Mouse (Mus musculus): ENCODE measurements around the gene Olfr1484. TPM values are rescaled to one million over a fixed set of nuclear protein-coding genes. Genes with fewer than 3 reads are reported as not detected.
"Not testable (repeated sequence)": the region's sequence is repeated elsewhere in the genome, so short reads cannot be mapped to it uniquely, and the experiment has no call there.

Olfr1484 gene
- polyA plus RNA-seq (2014; fragmentation: Nextera tagmentation; extraction: Ambion mirVana), result not detected in 2 replicates

DNA sequence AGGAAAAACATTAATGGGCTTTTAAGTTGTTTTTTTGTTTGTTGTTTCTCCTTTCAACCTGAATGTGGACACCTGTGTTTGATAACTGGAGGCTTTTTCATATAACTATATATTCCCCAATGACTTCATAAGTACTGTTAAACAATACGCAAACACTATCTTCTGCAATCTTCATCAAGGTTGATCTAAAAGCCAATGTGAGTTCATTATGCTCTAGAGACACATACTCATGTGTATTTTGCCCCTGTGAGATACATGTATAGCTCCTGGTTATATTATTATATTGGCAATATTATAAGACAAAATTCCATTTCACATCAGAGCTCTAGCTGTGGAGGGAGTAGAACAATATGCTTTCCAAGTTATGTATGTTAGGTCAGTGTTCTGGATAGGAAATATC, at the start of gene Olfr1484:
Olfr1484 (plus strand) TSS at position 301 of the 400 bp plus-strand sequence.
- H3K27me3 ChIP-seq (ENCODE audit: control insufficient read depth, insufficient read depth, low read length), result no peaks in the 10 kb centered on the region
- H3K36me3 ChIP-seq (ENCODE audit: control insufficient read depth, insufficient read depth, low read length), result no peaks in the 10 kb centered on the region
- no peak within 1 kb of the TSS for H3K4me2 ChIP-seq (replicated peaks; ENCODE audit: low read depth, low read length)
- WGBS, result 93% methylated on average over 1 of the region's 1 CpGs
- H3K9ac ChIP-seq (ENCODE audit: low read depth, low read length), result no peak within 1 kb of the TSS
- no peak within 1 kb of the TSS for H3K27ac ChIP-seq (ENCODE audit: low read depth, low read length)
- H3K4me1 ChIP-seq (ENCODE audit: control insufficient read depth, insufficient read depth, low read length), result no peaks in the 10 kb centered on the region
- H3K9me3 ChIP-seq (ENCODE audit: control insufficient read depth, low read length), result no peaks in the 10 kb centered on the region
- H3K4me3 ChIP-seq (ENCODE audit: low read length), result no peak within 1 kb of the TSS
- no peak for ATAC-seq (ENCODE audit: low FRiP score, low TSS enrichment)

DNA sequence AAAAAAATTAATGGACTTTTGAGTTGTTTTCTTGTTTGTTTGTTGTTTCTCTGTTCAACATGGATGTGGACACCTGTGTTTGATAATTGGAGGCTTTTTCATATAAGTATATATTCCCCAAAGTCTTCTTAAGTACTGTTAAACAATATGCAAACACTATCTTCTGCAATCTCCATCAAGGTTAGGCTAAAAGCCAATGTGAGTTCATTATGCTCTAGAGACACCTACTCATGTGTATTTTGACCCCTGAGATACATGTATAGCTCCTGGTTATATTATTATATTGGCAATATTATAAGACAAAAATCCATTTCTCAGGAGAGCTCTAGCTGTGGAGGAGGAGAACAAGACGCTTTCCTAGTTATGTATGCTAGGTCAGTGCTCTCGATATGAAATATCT, 33.8 kb downstream of the Olfr1484 start, which contains the start of gene Olfr1487:
Olfr1487 (plus strand) TSS at position 301 of the 400 bp plus-strand sequence.
- H3K9ac ChIP-seq (ENCODE audit: low read depth, low read length); H3K27me3 ChIP-seq (ENCODE audit: control insufficient read depth, insufficient read depth, low read length); H3K9me3 ChIP-seq (ENCODE audit: control insufficient read depth, low read length); H3K36me3 ChIP-seq (ENCODE audit: control insufficient read depth, insufficient read depth, low read length); ATAC-seq (ENCODE audit: low FRiP score, low TSS enrichment); H3K27ac ChIP-seq (ENCODE audit: low read depth, low read length); H3K4me2 ChIP-seq (replicated peaks; ENCODE audit: low read depth, low read length); H3K4me1 ChIP-seq (ENCODE audit: control insufficient read depth, insufficient read depth, low read length); H3K4me3 ChIP-seq (ENCODE audit: low read length): not testable (repeated sequence)
- 95% methylated on average over 2 of the region's 2 CpGs for WGBS

DNA sequence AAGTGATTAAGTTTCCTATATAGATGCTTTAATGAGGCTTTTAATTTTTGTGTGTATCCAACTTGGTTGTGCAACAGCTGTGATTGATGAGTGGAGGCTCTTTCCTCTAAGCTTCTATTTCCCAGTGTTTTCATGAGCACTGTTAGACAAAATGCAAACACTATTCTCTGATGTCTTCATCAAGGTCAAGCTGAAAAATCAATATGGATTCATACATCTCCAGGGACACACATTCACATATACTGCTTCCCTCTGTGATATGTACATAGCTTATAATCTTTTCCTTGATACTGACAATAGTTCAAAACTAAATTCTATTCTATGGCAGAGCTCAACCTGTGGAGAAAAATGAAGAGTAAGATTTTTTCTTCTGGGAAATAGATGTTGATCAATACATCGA, 48.0 kb downstream of the Olfr1484 start, which contains the start of gene Olfr1489:
Olfr1489 (plus strand) TSS at position 301 of the 400 bp plus-strand sequence.
- Histone ChIP-seq H3K4me3 (ENCODE audit: low read length) (no peak within 1 kb of the TSS), H3K9me3 (ENCODE audit: control insufficient read depth, low read length) (peaks cover 4% of the 10 kb centered on the region; the same call in 1 of the 2 replicates), H3K4me1 (ENCODE audit: control insufficient read depth, insufficient read depth, low read length) (no peaks in the 10 kb centered on the region), H3K9ac (ENCODE audit: low read depth, low read length) (no peak within 1 kb of the TSS), H3K27ac (ENCODE audit: low read depth, low read length) (no peak within 1 kb of the TSS), H3K36me3 (ENCODE audit: control insufficient read depth, insufficient read depth, low read length) (no peaks in the 10 kb centered on the region), H3K27me3 (ENCODE audit: control insufficient read depth, insufficient read depth, low read length) (no peaks in the 10 kb centered on the region), H3K4me2 (replicated peaks; ENCODE audit: low read depth, low read length) (no peak within 1 kb of the TSS)
- 83% methylated on average over 1 of the region's 1 CpGs for WGBS
- ATAC-seq (ENCODE audit: low FRiP score, low TSS enrichment), result no peak

Small RNA genes within 50 kb of the gene (microRNA-seq; reads per million reads assigned to microRNA genes)
- not detected for gene Gm22323
- not detected for gene Gm23931

Other genes starting within 250 kb of the Olfr1484 start
- gene Olfr1466, start 244.6 kb upstream of the Olfr1484 start, polyA plus RNA-seq (2014; fragmentation: Nextera tagmentation; extraction: Ambion mirVana), result not detected in 2 replicates
- gene Olfr1467, start 221.3 kb upstream of the Olfr1484 start, polyA plus RNA-seq (2014; fragmentation: Nextera tagmentation; extraction: Ambion mirVana), result not detected in 2 replicates
- not detected in 2 replicates for gene Olfr1469, start 175.7 kb upstream of the Olfr1484 start, polyA plus RNA-seq (2014; fragmentation: Nextera tagmentation; extraction: Ambion mirVana)
- not detected in 2 replicates for gene Olfr1471, start 140.1 kb upstream of the Olfr1484 start, polyA plus RNA-seq (2014; fragmentation: Nextera tagmentation; extraction: Ambion mirVana)
- not detected in 2 replicates for gene Olfr1472, start 127.4 kb upstream of the Olfr1484 start, polyA plus RNA-seq (2014; fragmentation: Nextera tagmentation; extraction: Ambion mirVana)
- gene Olfr1474, start 113.9 kb upstream of the Olfr1484 start, polyA plus RNA-seq (2014; fragmentation: Nextera tagmentation; extraction: Ambion mirVana), result not detected in 2 replicates
- gene Olfr1475, start 103.3 kb upstream of the Olfr1484 start, polyA plus RNA-seq (2014; fragmentation: Nextera tagmentation; extraction: Ambion mirVana), result not detected in 2 replicates
- not detected in 2 replicates for gene Olfr1477, start 83.0 kb upstream of the Olfr1484 start, polyA plus RNA-seq (2014; fragmentation: Nextera tagmentation; extraction: Ambion mirVana)
- not detected in 2 replicates for gene Olfr1480, start 55.6 kb upstream of the Olfr1484 start, polyA plus RNA-seq (2014; fragmentation: Nextera tagmentation; extraction: Ambion mirVana)
- gene Olfr1487, start 33.9 kb downstream of the Olfr1484 start, polyA plus RNA-seq (2014; fragmentation: Nextera tagmentation; extraction: Ambion mirVana), result not detected in 2 replicates
- gene Olfr1489, start 48.1 kb downstream of the Olfr1484 start, polyA plus RNA-seq (2014; fragmentation: Nextera tagmentation; extraction: Ambion mirVana), result not detected in 2 replicates
- gene Olfr1490, start 67.6 kb downstream of the Olfr1484 start, polyA plus RNA-seq (2014; fragmentation: Nextera tagmentation; extraction: Ambion mirVana), result not detected in 2 replicates
- gene Olfr1491, start 113.8 kb downstream of the Olfr1484 start, polyA plus RNA-seq (2014; fragmentation: Nextera tagmentation; extraction: Ambion mirVana), result not detected in 2 replicates
- gene Olfr1493-ps1, start 139.8 kb downstream of the Olfr1484 start, polyA plus RNA-seq (2014; fragmentation: Nextera tagmentation; extraction: Ambion mirVana), result not detected in 2 replicates
- not detected in 2 replicates for gene Olfr1494, start 156.2 kb downstream of the Olfr1484 start, polyA plus RNA-seq (2014; fragmentation: Nextera tagmentation; extraction: Ambion mirVana)
- gene Olfr1495, start 181.1 kb downstream of the Olfr1484 start, polyA plus RNA-seq (2014; fragmentation: Nextera tagmentation; extraction: Ambion mirVana), result not detected in 2 replicates
- not detected in 2 replicates for gene Olfr1496, start 194.4 kb downstream of the Olfr1484 start, polyA plus RNA-seq (2014; fragmentation: Nextera tagmentation; extraction: Ambion mirVana)
- not detected in 2 replicates for gene Olfr1497, start 214.7 kb downstream of the Olfr1484 start, polyA plus RNA-seq (2014; fragmentation: Nextera tagmentation; extraction: Ambion mirVana)
- gene Olfr1499, start 235.9 kb downstream of the Olfr1484 start, polyA plus RNA-seq (2014; fragmentation: Nextera tagmentation; extraction: Ambion mirVana), result not detected in 2 replicates
- gene Olfr1500, start 247.0 kb downstream of the Olfr1484 start, polyA plus RNA-seq (2014; fragmentation: Nextera tagmentation; extraction: Ambion mirVana), result not detected in 2 replicates